Mouse (Mus musculus) heart, adult 2 months (tissue): Measurements from ENCODE around the gene Zfp59. TPM values are rescaled to one million over a fixed set of nuclear protein-coding genes. Genes with fewer than 3 reads are reported as not detected.
"Not testable (repeated sequence)": the region's sequence is repeated elsewhere in the genome, so short reads cannot be mapped to it uniquely, and the experiment has no call there.

Experiments used
- DNase-seq, 2 experiments: peaks; one replicate each; pipeline ENCODE4 v3.0.0; 2021
- H3K27ac ChIP-seq: fragments of 200-600 bp; 2 replicates; pipeline ENCODE4 v1.8.1; 2022
- H3K27me3 ChIP-seq: fragments of 200-500 bp; 2 replicates; pipeline ENCODE4 v1.6.1; 2012; ENCODE audit warnings: mild to moderate bottlenecking, low read length, inconsistent platforms, mixed read lengths; ENCODE audit not compliant: control insufficient read depth, insufficient read depth
- H3K36me3 ChIP-seq: fragments of 200-500 bp; 2 replicates; pipeline ENCODE4 v1.6.1; 2012; ENCODE audit warnings: low read length, inconsistent platforms; ENCODE audit not compliant: control insufficient read depth, insufficient read depth
- H3K4me1 ChIP-seq: fragments of 200-500 bp; 2 replicates; pipeline ENCODE4 v1.6.1; 2011; ENCODE audit warnings: low read length; ENCODE audit not compliant: control insufficient read depth, insufficient read depth
- H3K4me3 ChIP-seq: fragments of 200-600 bp; 2 replicates; pipeline ENCODE4 v1.8.1; 2022
- H3K79me2 ChIP-seq: fragments of 200-500 bp; replicated peaks from 2 replicates; pipeline ENCODE4 v1.6.1; 2012; ENCODE audit warnings: mild to moderate bottlenecking, inconsistent platforms, low read length, moderate library complexity, mixed read lengths; ENCODE audit not compliant: control insufficient read depth, insufficient read depth
- H3K9ac ChIP-seq: fragments of 200-500 bp; 2 replicates; pipeline ENCODE4 v1.6.1; 2012; ENCODE audit warnings: low read depth, mild to moderate bottlenecking, control low read depth, inconsistent platforms, low read length, mixed read lengths
- CTCF ChIP-seq: fragments of 200-600 bp; IDR thresholded peaks from 2 replicates; pipeline ENCODE4 v1.8.1; 2022; ENCODE audit warnings: antibody characterized with exemption, mild to moderate bottlenecking, moderate library complexity
- EP300 ChIP-seq: fragments of 200-500 bp; IDR thresholded peaks from 2 replicates; pipeline ENCODE4 v1.6.1; 2011; ENCODE audit warnings: low read depth, low read length, control low read depth; ENCODE audit not compliant: insufficient read depth
- POLR2A ChIP-seq: fragments of 200-500 bp; IDR thresholded peaks from 2 replicates; pipeline ENCODE4 v1.6.1; 2011; ENCODE audit warnings: mild to moderate bottlenecking, low read depth, low read length, control low read depth; ENCODE audit not compliant: insufficient read depth
- WGBS: fragments of 180-500 bp; shearing (Covaris S2); methylation state at CpG from one replicate; pipeline ENCODE4 v1.1.7; 2018; 5-methylcytosine and 5-hydroxymethylcytosine counted together
- intact Hi-C: fragments of 180-260 bp; cut with DNase I; formaldehyde crosslinking; loops from one replicate; pipeline ENCODE4 v1.15.1; 2025
- long read RNA-seq: library from polyadenylated mRNA; stranded (forward); transcript quantifications from one replicate; pipeline ENCODE4 v2.0.0, GENCODE M21; 2021
- polyA plus RNA-seq: library from polyadenylated mRNA; depleted of rRNA; stranded (reverse); fragments of >200 nt; gene quantifications from 2 replicates; pipeline ENCODE4 v1.2.3, GENCODE M21; 2012; rRNA removed
- total RNA-seq, 2 experiments: library from RNA; stranded (reverse); gene quantifications; 2 replicates each; pipeline ENCODE4 v1.2.3; 2021

Zfp59 gene
- total RNA-seq (1 to 10 TPM; 2.8 to 3.1 TPM), polyA plus RNA-seq (0.62 and 1.5 TPM in 2 replicates)
- long read RNA-seq, partial matches to known transcripts = 0 of 1 reads
- long read RNA-seq, other reads (novel, unspliced or antisense) = 0 of 1 reads

- Histone ChIP-seq H3K9ac (peak within 1 kb of the TSS; percentile 62), H3K36me3 (no peaks in the 10 kb centered on the region), H3K79me2 (no peaks in the 10 kb centered on the region), H3K27me3 (no peaks in the 10 kb centered on the region), H3K4me1 (peaks cover 1% of the 10 kb centered on the region; the same call in 1 of the 2 replicates), H3K27ac (peak within 1 kb of the TSS; percentile 77), H3K4me3 (peak within 1 kb of the TSS; percentile 61)
- peak; percentile 66; the same call in 1 of the 2 replicates for TF ChIP-seq POLR2A
- no peak for TF ChIP-seq CTCF
- TF ChIP-seq EP300 = 0 out of 2 replicates have a peak, but pooled peaks have one; percentile 26
- intact Hi-C loops = loop anchor here (2.0 kb wide), 1 partner anchor 20 kb away; no protein-coding TSS in a partner anchor
- WGBS = 3% methylated on average over 34 of the region's 34 CpGs
- DNase-seq = peak; percentile 86 to 90
These were observed at the start of gene Zfp59 for GRCm38 (mm10) chr7:27838323-27839249. TSS of gene Zfp59 (plus strand) at chr7:27838607.

- no peaks in the 10 kb centered on the region; the same call in 1 of the 2 replicates for H3K4me1 ChIP-seq
- TF ChIP-seq POLR2A (no peak), CTCF (no peak), EP300 (no peak)
- no peaks in the 10 kb centered on the region for H3K79me2 ChIP-seq
- no peak for DNase-seq
- no peaks in the 10 kb centered on the region for H3K36me3 ChIP-seq
- 76% methylated on average over 5 of the region's 5 CpGs for WGBS
- no peak overlapping the region for H3K9ac ChIP-seq
- intact Hi-C loops = no loop called here
- H3K27me3 ChIP-seq = no peaks in the 10 kb centered on the region
- no peak overlapping the region for H3K4me3 ChIP-seq
- H3K27ac ChIP-seq = no peak overlapping the region
These were observed 49.1 kb upstream of the Zfp59 start for GRCm38 (mm10) chr7:27789306-27789705.

- H3K9ac ChIP-seq, H3K4me1 ChIP-seq, H3K4me3 ChIP-seq, DNase-seq, H3K79me2 ChIP-seq, H3K27ac ChIP-seq, H3K27me3 ChIP-seq, H3K36me3 ChIP-seq, intact Hi-C loops: not testable (repeated sequence)
- WGBS = 59% methylated on average over 3 of the region's 3 CpGs
These were observed 44.5 kb upstream of the Zfp59 start for GRCm38 (mm10) chr7:27793865-27794264.

GRCm38 (mm10) chr7:27794566-27794965, 43.8 kb upstream of the Zfp59 start:
- no peak for DNase-seq
- H3K4me3 ChIP-seq = no peak overlapping the region
- H3K9ac ChIP-seq = no peak overlapping the region
- TF ChIP-seq CTCF = no peak
- no peak for TF ChIP-seq EP300
- TF ChIP-seq POLR2A = no peak
- no peaks in the 10 kb centered on the region for H3K4me1 ChIP-seq
- H3K27me3 ChIP-seq = peaks cover 2% of the 10 kb centered on the region; the same call in 1 of the 2 replicates
- intact Hi-C loops = no loop called here
- H3K36me3 ChIP-seq = no peaks in the 10 kb centered on the region
- H3K79me2 ChIP-seq = no peaks in the 10 kb centered on the region
- H3K27ac ChIP-seq = no peak overlapping the region

- WGBS = 36% methylated on average over 7 of the region's 8 CpGs
- Histone ChIP-seq H3K27ac (no peak overlapping the region), H3K4me1 (no peaks in the 10 kb centered on the region), H3K4me3 (no peak overlapping the region), H3K9ac (no peak overlapping the region), H3K36me3 (no peaks in the 10 kb centered on the region), H3K79me2 (no peaks in the 10 kb centered on the region), H3K27me3 (peaks cover 2% of the 10 kb centered on the region; the same call in 1 of the 2 replicates)
- intact Hi-C loops = no loop called here
- no peak for DNase-seq
- TF ChIP-seq POLR2A (no peak), EP300 (no peak), CTCF (no peak)
These were observed 40.2 kb upstream of the Zfp59 start for GRCm38 (mm10) chr7:27797906-27798811.
